Mouse (Mus musculus) cerebellum, adult 9-10 months (tissue): ENCODE results near the gene Dnajb1.
"Not testable (repeated sequence)": the region's sequence is repeated elsewhere in the genome, so short reads cannot be mapped to it uniquely, and the experiment has no call there.

Source experiments
- DNase-seq: peaks from one replicate; pipeline ENCODE4 v3.0.0; 2022

The Dnajb1 gene

DNA sequence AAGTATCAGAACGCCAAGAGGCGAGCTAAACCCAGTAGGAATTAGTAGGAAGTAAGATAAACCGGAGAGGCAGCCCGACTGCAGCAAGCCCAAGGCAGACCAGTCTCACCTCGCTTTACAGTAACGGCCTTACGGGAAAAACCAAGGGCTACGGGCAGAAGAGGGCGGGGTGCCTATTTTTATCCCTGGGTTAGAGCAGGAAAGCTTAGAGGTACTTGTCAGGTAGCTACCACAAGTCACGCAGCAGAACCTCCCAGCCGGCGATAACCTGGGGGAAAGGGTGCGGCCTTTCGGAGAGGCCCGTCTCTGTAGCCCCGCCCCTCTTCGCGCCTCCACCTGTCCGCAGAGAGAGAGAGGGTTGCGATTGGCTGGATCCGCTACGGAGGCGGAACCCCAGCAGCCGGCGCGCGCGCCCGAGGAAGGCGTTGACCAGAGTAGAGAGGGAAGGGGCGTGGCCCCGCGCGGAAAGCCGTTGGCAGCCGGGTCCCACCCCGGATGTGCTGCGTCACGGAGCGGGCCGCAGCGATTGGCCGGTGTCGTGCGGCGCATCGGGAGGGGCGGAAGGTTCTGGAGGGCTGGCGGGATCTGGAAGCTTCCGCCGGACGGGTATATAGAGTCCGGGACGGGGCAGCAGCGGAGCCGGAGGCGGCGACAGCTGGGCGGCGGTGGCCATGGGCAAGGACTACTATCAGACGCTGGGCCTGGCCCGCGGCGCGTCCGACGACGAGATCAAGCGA lies at the start of gene Dnajb1, which contains the start of gene Tecr:
TSS of gene Dnajb1 (plus strand) at position 533 of the 737 bp plus-strand sequence.
TSS of gene Tecr (minus strand) at position 311 of the 737 bp plus-strand sequence.
- DNase-seq, result peak; percentile 100

- DNase-seq, result no peak
Measured at GRCm38 (mm10) chr8:83562669-83563068, 45.3 kb upstream of the Dnajb1 start.

DNA sequence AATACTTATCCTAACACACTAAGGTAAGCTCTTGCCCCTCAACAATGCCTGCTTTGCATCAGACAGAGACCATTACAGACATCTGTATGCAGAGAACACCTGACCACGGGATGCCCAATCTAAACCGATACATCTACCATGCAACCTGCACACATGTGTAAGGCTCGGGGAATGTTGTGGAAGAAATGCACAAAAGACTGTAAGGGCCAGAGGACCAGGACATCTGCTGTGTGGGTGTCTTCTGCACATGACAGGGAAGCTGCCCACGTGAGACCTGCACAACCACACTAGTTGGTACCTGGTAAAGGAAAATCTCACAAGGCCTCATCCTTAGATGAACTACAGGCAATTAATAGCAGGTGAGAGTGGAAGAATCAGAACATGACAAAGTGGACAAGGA lies 44.7 kb upstream of the Dnajb1 start:
- no peak for DNase-seq

DNA sequence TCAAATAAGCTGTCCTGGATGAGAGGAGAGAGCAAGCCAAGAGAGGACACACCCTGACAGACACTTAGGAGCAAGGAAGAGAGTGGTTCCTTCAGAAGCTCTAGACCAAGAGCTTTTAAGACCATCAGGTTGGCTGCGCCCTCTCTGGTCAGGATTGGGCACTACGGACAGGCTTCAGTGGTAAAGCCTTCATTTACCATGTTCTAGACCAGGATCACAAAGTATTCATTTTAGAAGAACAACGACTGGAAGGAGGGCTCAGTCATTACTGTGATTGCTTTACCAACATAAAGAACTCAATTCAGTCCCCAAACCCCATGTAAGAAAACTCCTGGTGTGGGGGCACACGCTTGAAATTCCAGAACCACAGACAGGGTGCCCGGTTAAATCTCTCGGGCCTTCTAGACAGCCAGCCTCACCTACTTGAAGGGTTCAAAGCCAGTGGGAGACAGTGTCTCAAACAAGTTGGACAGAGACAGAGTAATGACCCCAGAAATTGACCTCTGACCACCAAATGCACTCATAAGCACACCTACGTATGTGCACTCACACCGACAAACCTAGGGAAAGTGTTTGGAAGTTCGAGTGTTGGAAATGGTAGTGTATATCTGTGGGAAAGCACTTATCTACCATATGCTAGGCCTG lies 42.1 kb upstream of the Dnajb1 start:
- DNase-seq, result peak; percentile 55

DNA sequence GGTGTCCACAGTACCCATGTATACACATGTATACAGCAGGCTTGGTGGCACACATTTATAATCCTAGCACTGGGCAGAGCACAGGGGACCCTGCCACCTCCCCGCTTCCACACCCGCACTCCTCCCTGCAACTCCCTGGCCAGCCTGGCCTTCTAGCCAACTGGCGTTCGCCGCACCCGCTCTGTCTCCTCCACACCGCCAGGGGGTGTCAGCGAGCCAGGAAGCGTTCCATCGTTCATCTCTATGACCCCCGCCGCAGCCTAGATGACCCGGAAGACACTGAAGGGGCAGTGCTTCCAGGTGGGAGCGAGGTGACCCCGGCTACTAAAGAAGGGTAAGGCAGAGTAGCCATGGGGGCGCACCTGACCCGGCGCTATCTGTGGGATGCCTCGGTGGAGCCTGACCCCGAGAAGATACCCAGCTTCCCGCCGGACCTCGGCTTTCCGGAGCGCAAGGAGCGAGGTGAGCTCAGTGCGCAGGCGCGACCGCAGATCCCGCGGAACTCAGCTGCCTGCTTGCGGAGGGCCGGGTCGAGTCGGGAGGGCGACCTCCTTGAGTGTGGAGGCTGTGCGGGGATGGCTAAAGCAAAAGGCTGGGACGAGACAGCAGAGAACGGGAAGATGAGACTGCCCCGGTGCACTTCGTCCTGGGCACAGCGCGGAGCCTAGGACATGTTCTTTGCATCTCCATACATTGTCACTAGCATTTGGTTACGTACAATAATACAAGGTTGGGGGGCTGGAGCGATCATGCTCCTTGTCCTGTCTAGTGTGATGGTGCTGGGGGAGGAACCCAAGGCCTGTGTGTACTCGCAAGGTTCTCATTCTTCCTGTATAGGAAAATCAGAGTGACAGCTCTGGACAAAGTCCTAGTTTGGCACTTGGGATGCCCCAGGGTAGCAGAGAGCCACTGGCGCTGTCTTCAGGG lies 41.3 kb upstream of the Dnajb1 start, which contains the start of gene Ndufb7:
TSS of gene Ndufb7 (plus strand) at position 203 of the 927 bp plus-strand sequence.
- peak; percentile 98 for DNase-seq

- DNase-seq, result no peak
Measured at GRCm38 (mm10) chr8:83567668-83568067, 40.3 kb upstream of the Dnajb1 start.

DNA sequence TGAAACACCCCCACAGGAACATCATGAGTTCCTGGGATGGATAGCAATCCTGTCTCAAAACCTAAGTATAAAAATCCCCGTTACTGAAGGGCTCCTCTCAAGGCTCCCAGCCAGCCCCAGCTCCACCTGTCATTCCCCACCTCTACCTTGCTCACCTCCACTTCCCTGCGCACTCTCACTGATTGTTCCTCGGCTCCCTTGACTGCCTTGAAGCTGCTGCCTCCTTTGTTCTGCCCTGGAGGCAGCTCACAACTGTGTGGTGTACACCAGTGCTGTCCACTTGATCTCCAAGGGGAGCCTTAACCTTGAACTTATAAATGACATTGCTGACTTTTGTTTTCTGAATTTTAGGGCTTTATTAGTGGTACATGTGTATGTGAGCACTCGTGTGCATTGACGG lies 39.9 kb upstream of the Dnajb1 start:
- DNase-seq, result no peak

- DNase-seq, result peak; percentile 4
Measured at GRCm38 (mm10) chr8:83568755-83569154, 39.2 kb upstream of the Dnajb1 start.

- peak; percentile 13 for DNase-seq
Measured at GRCm38 (mm10) chr8:83569165-83569564, 38.8 kb upstream of the Dnajb1 start.

GRCm38 (mm10) chr8:83570272-83571000 lies 37.6 kb upstream of the Dnajb1 start:
- DNase-seq, result peak; percentile 9

GRCm38 (mm10) chr8:83571001-83571340 lies 37.0 kb upstream of the Dnajb1 start:
- DNase-seq, result not testable (repeated sequence)

DNA sequence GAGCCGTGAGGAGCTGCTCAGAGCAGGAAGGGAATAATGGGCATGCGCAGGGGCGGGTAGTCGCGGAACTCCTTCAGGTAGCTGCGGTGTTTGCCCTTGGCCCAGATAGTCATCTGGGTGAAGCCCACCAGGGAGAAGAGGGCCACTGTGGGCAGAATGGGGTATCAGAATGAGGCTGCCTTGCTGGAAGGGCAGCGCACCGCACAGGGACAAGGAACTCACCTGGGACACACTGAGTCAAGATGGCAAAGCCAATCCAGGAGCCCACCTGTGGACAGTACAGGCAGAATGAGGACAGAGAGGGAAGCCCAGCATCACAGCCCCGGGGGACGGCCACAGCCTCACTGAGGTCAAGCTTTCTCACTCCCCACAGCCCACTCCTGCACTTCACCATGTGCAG lies 36.2 kb upstream of the Dnajb1 start:
- DNase-seq, result peak; percentile 15

GRCm38 (mm10) chr8:83572246-83572812 lies 35.7 kb upstream of the Dnajb1 start:
- peak; percentile 2 for DNase-seq

GRCm38 (mm10) chr8:83573140-83573875 lies 34.7 kb upstream of the Dnajb1 start:
- peak; percentile 21 for DNase-seq

DNA sequence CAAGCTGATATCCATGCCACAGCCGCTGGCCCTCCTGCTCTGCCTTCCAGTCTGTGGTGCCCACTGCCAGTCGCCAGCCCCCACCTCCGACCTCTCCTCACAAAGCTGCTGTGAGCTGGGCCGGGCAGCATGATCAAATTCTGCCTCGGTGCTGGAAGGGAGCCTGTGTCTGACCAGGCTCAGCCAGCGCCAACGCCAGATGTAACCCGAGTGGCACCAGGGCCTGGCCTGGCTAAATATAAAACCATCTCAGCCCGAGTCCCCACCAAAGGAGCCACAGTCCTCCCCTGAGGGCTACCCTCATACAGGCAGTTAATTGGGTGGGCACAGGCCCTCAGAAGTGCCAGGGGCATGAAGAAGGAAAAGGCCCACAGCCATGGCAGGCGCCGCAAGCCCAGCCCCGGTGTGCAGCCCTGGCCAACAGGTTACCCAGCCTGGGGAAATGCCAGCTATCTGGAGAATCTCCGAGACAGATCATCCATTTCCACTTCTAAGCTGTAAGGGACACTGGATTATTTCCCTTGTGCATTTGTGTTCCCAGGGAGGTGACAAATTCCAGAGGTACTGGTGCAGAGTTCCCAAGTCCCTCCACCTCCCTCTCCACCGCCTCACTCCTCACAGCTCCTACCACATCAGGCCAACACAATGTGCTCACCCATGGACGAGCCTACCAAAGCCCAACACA lies 33.2 kb upstream of the Dnajb1 start:
- DNase-seq, result peak; percentile 34

GRCm38 (mm10) chr8:83575561-83576515 lies 32.2 kb upstream of the Dnajb1 start:
- DNase-seq, result peak; percentile 39

GRCm38 (mm10) chr8:83576516-83576895 lies 31.5 kb upstream of the Dnajb1 start:
- DNase-seq, result peak; percentile 18

DNA sequence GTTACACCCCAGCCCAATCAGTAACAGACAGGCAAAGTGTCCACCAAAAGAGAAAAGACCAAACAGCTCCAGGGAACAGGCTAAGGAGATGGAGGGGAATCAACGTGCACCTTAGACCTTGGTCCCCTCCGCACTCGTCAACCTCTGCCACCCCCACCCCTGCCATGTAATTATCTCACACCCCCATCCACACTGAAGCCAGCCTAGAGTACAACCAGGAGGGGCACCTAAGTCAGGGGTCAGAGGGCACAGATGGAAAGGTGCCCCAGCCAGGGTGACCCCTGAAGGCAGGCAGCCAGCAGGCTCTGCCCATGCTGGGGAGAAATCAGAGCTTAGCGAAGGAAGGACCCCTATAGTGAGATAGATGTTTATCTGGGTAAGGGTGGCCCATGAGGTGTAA lies 31.1 kb upstream of the Dnajb1 start:
- DNase-seq, result peak; percentile 17

DNA sequence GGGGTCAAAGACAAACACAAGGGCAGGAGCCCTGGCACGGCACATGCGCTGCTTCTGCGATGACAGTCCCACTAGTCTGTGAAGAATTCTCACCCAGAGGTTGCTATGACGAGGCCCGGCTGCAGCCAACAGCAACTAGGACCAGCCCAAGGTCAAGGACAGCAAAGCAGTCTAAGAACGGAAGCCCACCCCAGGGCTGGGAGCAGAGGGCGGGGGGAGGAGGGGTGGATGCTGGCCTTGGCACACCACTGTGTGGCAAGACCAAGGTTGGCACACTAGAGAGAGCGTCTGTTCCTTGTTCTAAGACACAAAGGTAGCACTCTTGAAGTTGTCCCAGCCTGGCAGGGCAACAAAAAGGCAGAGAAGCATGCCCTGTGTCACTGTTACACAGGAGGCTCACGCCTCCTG lies 30.6 kb upstream of the Dnajb1 start:
- DNase-seq, result peak; percentile 27
